Mouse (Mus musculus) heart, postnatal 0 days (tissue): Measurements from ENCODE around the gene Fam71e2.

Experiments used
- CTCF ChIP-seq: IDR thresholded peaks from 2 replicates; pipeline ENCODE4 v1.5.1; 2016; ENCODE audit warnings: antibody characterized with exemption, control low read depth, low read depth
- EP300 ChIP-seq: IDR thresholded peaks from 2 replicates; pipeline ENCODE4 v1.6.1; 2016; ENCODE audit warnings: antibody characterized with exemption, low read depth

GRCm38 (mm10) chr7:4788499-4789435, 17.7 kb upstream of the Fam71e2 start:
- TF ChIP-seq EP300 (no peak), CTCF (peak; percentile 23; the same call in 1 of the 2 replicates)
